Mouse (Mus musculus) stomach, postnatal 0 days (tissue): ENCODE measurements at regions not wholly inside any gene's neighbourhood (a gene's known extent, or its start where the extent isn't known, plus 50 kb on each side); places are given as distances from the start of the nearest gene placed in this dataset.

Experiments used
- CTCF ChIP-seq: IDR thresholded peaks from 2 replicates; pipeline ENCODE4 v1.5.1; 2016; ENCODE audit warnings: antibody characterized with exemption, low read depth, mild to moderate bottlenecking, moderate library complexity
- EP300 ChIP-seq: optimal IDR thresholded peaks from 2 replicates; pipeline ENCODE3; 2016; ENCODE audit warnings: antibody characterized with exemption

DNA sequence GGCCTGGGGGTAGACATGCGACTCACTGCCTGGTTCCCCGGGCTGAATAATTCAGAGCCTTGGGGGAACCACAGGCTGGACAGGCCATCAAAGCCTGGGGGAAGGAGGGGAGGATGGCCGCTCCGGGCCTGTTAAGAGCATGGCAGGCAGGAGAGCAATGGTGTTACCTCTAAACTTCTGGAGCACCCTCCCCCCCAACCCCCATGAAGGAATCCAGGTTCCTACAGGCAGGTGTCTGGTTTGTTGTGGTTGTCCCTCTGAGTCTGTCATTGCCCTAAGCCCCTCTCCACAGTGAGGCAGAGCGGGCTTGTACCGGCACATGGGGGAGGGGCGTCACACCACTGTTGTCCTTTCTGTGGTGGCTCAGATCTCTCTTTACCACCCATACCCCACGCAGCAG is 140.4 kb upstream of the 1600014C23Rik start:
- TF ChIP-seq CTCF (no peak), EP300 (no peak)
